Mouse (Mus musculus) kidney, postnatal 10 days (tissue): Measurements from ENCODE around the gene Kcnn4.
"Not testable (repeated sequence)": the region's sequence is repeated elsewhere in the genome, so short reads cannot be mapped to it uniquely, and the experiment has no call there.

Experiments used
- DNase-seq: peaks from one replicate; pipeline ENCODE4 v3.0.0; 2021; ENCODE audit warnings: mixed read lengths

The Kcnn4 gene

DNA sequence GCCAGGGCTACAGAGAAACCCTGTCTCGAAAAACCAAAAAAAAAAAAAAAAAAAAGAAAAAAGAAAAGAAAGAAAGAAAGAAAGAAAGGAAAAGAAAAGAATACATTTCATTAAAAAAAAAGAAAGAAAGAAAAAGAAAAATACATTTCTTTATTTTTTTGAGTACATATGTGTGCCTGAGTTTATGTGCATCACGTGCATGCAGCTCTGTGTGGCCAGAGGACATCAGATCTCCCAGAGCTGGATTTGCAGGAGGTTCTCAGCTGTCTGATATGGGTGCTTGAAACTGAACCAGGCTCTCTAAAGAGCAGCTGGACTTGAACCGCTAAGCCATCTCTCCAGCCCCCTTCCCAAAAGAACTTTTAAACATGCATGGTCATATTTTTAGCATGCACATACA, 24.0 kb downstream of the Kcnn4 start:
- DNase-seq, result no peak

DNA sequence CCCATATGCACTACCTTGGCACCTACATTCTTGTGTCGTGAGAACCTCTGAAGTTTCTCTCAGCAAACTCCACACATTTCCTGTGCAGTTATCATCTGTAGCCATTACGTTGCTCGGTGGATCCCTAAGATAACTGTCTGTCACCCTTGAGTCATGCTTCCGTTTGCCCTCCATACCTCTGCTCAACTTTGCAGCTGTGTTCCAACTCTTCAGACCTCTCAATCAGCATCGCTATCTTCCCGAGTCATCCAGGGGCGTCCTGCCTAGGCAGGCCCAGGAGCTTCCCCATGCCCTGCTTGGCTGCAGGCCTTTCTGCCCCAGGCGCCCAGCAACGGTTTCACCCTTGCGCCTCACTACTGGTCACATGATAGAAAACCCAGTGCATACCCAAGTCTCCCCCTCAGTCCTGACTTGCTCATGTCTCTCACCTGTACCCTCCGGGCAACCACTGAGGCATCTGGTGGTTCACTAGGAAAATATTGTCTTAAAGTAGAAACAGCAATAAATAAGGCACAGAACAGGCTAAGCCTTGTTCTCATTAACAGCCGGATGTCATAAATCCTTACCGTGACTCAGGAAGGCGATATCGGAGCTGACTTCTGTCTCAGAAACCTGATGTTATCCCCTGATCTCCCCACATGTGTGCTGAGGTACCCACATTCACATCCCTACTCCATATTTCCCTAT, 24.6 kb downstream of the Kcnn4 start:
- DNase-seq, result no peak

DNA sequence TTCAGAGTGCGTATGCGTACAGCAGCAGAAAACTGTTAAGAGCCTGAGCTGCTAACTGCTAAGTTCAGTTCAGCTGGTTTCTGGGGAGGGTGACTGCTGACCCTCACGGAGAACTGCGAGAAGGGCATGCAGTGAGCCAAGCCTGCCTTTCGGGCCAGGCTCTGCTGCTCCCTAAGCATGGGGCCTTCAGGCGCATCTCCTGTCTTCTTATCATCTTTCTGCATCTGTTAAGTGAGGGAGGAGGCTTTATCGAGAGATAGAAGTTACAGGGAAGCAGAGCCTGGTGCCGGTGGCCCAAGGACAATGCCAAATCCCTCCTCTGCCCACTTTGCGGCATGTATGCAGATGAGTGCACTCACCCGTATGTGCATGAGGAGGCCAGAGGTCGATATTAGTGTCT, 26.8 kb downstream of the Kcnn4 start:
- no peak for DNase-seq

DNA sequence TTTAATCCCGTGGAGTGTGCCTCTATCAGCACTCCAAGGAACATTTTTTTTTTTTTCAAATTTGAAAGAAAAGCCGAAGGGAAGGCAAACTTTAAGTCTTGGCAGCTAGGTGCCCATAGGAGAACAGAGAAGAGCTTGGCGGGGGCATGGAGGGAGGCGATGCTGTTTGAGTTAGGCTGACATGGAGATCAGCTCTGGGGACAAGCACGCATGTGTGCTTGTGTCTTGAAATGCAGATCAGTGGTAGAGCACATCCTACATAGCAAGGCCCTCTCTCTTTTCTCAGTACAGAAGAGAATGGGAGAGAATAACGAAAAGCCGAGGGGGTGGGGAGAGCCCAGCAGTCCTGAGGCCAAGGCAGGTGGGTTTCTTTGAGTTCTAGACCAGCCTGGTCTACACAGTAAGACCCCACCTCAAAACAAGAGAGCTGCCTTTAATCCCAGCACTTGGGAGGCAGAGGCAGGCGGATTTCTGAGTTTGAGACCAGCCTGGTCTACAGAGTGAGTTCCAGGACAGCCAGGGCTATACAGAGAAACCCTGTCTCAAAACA, 28.4 kb downstream of the Kcnn4 start:
- no peak for DNase-seq

DNA sequence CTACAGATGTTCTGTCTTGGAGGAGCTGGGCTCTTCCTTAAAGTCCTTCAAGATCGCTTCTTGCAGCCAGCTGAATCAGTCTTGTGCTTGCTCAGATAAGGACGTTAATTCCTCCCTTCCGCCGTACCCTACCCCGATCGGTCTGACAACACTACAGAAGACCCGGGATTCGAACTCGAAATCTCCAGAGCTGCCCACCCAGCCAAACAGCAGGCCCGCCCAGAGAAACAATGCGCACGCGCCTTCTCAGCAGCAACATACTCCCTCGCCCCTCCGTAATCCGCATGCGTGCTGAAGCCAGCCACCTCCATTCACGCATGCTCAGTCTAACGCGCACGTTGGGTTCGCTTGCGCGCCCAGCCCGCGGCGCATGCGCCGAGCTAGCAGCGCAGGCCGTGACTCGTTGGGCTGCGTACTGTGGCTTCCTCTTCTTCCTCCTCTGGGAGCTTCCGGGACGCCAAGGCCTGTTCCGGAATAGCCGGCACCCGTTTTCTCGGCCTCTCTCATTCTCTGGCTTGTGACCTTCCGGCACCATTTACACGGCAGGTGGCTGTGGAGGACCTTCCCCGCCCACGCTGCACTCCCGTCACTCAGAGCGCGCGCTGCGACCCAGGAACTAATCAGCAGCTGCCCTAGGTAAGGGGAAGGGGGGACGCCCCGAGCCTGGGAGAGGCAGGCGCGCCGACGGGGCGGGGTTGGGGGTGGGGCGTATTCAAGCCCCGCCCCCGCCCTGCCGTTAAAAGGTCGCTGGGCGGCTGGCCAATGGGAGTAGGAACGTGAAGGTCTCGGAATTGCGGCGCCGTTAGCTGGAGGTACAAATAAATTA, 29.4 kb downstream of the Kcnn4 start, which contains the start of gene Smg9:
TSS of gene Smg9 (plus strand) at position 364 of the 826 bp plus-strand sequence.
- DNase-seq, result peak; percentile 98

DNA sequence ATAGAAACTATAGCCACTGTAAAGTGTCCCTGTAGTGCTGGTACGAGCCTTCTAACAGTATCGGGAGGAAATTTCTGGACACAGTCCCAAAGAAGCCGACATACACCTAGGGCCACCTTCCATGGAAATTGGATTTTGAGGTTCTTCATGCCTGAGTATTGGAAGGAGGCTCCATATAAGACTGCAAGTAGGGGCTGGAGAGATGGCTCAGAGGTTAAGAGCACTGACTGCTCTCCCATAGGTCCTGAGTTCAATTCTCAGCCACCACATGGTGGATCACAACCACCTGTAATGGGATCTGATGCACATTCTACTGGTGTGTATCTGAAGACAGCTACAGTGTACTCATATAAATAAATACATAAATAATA, 30.0 kb downstream of the Kcnn4 start:
- DNase-seq, result no peak

DNA sequence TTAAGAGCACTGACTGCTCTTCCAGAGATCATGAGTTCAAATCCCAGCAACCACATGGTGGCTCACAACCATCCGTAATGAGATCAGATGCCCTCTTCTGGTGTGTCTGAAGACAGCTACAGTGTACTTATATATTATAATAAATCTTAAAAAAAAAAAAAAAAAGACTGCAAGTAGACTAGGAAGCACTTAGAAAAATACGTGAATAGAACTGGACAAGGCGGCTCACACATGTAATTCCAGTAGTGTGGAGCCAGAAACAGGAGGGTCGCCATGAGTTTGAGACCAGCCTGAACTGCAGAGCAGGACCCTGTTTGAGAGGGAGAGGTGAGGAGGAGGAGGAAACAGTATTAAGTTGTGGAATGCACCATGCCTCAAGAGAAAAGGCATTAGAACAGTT, 30.4 kb downstream of the Kcnn4 start:
- not testable (repeated sequence) for DNase-seq

DNA sequence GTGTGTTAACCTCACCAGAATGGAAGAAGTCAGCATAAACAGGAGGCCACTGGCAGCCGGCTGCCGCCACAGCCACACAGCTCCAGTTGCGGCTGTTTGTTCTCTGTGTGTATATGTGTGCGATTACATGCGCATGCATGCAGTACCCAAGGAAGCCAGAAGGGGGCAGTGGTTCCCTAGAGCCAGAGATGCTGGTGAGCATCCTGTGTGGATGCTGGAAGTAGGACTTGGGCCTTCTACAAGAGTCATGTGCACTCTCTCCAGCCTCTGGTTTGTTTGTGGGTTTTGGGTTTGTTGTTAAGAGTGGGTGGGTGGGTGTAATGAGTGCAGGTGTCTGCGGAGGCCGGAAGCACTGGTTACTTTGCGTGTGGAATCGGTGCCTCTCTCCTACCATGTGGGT, 32.8 kb downstream of the Kcnn4 start:
- no peak for DNase-seq

DNA sequence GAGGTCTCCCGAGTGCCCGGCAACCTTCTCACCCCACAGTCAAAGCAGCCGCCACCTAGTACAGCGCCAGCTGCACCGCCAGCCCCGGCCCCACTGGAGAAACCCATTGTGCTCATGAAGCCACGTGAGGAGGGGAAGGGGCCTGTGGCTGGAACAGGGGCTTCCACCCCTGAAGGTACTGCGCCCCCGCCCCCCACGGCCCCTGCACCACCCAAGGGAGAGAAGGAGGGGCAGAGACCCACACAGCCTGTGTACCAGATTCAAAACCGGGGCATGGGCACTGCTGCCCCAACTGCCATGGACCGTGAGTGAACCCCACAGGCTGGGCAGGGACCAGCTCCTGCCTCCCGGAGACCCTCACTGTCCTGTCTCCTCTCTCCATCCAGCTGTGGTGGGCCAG, 35.6 kb downstream of the Kcnn4 start:
- DNase-seq, result no peak

DNA sequence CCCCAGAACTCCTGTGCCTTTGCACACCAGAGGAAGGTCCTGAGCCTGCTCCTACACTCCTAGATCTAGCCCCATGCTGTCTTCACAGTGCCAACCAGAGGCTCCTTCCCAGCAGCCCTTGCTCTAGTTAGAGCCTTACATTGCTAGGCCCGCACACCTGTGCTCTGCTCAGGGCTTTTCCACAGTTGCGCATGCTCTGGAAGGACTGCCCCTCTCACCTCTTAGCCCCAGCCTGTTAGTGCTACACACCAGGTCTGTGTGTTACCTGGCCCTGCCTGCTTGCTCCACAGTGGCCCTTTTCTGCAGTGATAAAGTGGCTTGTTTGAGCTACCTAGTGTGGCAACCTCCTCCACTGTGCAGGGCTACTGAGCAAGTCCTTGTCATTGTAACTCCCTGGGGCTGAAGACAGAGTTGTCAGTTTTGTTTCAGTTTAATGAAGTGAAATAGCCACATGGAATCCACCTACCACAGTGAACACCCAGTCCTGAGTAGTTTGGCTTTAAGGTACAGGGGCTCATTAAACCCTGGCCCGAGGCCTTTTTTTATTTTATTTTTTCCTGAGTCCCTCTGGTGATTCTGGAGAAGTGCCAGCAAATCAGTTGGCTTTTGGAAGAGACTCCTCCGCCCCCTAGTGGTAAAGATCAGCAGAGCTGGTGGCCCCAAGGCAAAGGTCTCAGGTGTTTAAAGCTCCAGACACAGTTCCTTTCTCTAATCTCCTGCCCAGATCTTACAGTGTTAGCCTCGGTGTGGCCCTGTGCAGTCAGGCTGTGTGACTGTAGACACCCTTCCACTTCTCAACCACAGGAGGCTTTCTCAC, 36.7 kb downstream of the Kcnn4 start:
- DNase-seq, result peak; percentile 83

DNA sequence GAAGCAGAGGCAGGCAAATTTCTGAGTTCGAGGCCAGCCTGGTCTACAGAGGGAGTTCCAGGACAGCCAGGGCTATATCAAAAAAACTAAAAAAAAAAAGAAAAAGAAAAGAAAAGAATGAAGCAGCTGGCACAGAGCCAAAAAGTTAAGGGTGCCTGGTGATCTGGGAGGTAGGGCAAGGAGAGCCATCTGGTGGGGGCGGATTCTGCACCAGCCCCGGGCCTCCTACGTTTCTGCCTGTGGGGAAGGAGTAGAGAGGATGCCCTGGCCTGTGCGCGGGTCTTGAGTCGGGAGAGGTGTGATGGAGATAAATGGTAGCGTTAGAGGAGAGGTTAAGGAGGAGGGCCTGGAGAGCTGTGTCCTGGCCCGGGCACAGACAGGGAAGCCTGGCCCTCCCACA, 38.1 kb downstream of the Kcnn4 start:
- no peak for DNase-seq

DNA sequence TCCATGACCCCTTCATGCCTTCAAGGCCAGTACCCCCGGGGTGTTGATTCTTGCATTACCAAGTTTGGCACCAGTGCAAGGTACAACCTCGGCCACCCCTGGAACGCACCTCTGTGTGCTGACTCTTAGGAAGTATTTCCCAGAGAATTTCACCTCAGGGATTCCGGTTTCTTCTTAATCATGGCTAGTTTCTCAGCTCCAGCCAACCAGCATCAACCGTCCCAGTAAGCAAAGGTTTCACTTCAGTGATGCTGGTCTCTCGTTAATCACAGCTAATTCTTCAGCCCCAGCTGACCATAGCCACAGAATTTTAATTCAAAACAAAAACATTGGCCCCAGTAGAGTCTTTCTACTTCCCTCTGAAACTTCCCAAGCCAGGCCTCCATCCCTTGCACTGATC, 40.1 kb downstream of the Kcnn4 start:
- no peak for DNase-seq

DNA sequence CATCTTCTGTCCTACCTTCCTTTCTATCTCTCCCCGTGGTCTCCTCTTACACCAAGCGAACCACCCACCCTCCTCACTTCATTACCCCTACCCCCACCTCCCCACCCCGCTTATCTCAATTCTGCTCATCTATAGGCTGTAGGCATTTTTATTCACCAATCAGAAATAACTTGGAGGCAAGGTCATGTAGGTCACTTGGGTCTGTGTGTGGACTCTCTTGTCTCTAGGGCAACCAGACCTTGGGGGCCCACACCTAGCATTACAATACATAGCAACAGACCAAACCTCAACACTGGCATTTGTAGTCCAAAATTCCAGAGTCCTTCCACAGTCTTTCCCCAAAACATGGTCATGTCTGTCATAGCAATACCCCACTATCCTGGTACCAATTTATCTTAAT, 40.8 kb downstream of the Kcnn4 start:
- DNase-seq, result no peak

DNA sequence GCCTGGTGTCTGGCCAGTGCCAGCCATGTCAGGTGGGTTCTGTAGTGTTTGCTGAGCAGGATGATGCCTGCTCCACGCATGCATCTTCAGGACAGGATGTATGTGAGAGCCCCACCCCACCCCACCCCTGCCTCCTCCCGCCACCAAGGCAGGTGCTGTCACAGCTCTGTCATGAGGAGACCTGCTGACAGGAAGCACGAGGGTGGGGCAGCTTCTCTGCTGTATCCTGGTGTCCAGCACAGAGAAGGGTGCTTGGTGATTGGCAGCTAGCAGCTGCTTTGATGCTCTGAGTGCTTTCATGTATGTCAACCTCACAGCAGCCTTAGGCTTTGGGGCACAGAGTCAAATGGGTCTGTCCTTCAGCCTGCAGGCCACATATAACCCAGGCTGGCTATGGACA, 43.6 kb downstream of the Kcnn4 start:
- DNase-seq, result no peak

DNA sequence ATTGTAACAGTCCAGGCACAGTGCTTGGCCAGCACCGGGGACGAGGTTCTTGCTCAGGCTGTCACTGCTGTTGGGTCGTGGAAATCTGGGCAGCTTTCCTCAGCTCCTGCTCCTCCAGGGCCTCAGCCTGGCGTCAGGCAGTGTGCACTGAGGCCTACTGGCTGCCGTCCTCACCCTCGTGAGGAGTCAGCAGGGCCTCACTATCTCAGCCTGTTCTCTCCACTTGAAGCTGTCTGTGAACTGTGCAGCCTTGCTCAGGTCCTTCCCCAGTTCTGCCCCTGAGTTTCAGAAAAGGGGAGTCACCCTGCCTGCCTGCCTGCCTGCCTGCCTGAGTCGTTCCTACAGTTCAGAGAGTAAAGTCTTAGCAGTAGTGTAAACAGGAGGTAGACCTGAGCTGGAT, 45.2 kb downstream of the Kcnn4 start:
- no peak for DNase-seq

DNA sequence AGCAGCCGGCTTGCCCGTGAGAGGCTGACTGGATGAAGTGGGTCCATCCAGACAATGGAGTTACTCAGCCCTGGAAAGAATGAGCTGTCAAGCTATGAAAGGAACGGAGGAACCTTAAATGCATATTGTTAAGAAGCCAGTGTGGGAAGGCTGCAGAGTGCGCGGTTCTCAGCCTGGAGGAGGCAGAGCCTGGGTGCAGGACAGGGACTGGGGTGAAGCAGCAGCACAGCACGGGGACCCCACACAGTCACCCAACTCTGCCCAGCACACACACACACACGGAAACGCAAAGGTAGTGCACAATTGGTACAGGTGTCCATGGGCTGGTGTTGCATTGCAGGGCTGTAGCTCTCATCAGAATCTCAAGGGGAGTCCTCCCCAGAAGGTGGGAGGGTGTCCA, 49.5 kb downstream of the Kcnn4 start:
- DNase-seq, result no peak

DNA sequence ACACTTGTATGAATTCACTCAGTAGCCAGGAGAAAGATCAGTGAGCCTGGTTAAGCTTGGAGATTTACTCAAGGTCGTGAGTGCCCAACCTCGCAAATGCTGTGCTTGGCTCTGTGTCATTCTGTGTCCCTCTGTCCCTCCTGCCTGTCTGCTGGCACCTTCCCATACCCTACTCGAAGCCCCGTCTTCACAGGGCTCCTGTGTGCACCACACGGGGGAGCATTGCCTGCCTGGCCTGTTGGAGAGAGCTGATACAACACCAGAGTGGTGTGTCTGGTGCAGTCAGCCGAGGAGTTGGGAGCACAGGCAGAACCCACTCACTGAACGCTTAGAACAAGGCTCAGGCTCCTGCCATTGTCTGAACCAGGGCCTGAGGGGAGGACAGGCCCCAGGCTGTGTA, 51.6 kb downstream of the Kcnn4 start:
- no peak for DNase-seq

DNA sequence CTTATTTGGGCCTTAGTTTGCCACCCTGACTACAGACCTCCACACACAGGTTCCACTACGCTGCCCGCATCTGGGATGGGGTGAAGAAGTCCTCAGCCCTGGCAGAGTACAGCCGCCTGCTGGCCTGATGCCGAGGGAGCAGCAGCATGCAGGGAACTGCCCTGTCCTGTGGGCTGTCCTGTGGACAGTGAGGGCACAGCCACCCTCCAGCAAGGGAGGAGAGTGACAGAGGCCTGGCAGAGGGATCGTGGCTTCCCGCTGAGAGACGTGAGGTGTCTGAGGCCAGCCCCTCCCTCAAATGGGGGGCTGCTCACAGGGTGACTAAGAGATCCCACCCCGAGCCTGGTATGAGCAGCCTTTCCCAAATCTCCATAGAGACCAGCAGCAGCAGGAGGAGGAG, 52.2 kb downstream of the Kcnn4 start:
- DNase-seq, result no peak

DNA sequence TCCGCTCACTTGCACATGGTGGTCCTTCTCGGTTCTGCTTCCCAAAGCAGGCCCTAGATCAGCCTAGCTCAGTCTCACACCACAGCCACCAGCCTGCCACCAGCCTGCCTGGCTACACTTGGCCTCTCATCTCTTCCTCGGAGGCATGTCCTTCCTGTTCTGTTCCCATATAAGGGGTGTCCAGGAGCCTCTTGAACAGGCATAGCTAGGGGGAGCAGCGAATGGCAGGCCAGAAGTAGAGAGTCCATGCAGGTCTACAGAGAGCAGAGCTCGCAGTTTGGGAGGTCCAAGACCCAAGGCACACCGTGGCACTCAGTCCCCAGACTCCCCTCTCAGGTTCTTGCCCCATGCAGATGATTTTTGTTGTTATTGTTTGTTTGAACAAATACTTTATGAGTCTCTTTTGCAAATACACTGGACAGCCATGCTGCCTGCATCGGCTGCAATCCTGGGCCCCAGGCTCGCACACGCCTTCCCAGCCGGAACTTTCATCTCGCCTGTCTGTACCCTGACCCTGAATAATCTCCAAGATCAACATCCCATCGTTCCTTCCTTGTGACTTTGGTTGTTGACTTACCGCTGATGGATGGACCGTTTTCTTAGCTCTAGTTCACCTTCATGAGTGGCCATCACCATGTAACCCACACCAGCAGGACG, 53.2 kb downstream of the Kcnn4 start:
- DNase-seq, result no peak

DNA sequence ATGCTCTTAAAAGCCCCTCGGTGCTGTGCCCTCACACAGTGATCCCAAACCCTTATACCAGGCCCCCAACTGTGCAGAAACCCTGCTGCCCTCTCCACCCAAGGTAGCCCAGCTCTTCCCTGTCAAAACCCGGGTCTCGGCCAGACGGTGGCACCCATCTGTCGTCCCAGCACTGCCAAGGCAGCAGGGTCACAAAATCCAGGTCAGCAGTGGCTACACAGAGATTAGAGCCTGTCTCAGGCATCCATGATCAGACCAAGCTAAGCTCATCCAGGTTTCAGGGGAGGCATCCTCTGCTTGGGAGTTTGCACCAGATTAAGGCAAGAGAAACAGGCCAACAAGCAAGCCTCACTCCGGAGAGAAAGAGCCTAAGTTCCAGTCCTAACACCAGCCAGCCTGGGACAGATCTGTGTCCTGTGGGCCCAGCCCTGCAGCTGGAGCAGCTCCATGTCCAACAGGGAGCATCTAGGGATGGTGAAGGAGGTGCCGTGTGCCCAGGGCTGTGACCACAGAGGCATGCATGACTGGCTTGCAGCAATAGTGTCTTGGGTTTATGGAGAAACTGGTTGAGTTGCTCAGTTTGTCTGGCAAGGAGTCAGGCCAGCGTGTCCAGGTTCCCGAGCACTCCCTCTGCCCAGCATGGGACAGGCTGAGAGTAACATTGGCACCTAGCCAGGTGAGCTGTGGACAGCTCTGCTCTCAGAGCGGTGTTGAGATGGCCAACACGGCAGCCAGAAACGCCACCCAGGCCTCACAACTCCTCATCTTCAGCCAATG, 54.1 kb downstream of the Kcnn4 start:
- peak; percentile 58 for DNase-seq

DNA sequence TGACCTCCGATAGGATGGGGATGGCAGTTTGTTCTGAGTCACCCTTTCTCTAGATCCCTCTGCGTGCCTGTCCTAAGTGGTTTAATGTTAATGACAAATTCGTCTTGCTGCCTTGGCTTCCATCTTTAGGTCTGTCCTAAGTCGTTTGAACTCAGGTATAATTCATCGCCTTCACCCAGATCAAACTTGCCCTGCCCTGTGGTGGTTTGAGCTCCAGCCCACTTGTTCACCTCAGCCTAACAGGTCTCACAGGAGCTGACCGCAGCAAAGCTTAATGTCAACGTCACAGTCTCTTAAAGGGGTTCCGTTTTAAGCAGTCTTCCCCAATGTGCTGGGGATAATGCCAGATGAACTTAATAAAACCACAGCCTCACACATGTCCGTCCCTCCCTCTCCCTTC, 55.9 kb downstream of the Kcnn4 start:
- DNase-seq, result no peak

DNA sequence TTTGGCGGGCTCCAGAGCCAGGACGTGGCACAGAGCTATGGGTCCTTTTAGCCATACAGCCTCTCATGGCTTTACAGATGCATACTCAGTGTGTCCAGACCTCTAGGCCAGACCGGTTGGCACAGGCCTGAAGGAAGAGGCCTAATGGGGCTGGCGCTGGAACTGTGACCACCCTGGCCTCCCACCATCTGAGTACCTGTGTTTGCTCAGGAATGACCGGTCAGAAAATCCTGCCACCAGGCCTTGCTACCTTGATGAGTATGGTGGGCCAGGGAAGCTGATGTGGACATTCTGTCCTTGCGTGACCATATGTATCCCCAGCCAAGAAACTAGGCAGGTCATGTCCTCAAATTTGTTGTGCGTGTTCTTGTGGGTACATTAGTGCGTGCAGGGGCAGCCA, 57.1 kb downstream of the Kcnn4 start:
- DNase-seq, result no peak
